Mouse (Mus musculus) stomach, embryonic 16.5 days (tissue): ENCODE results near the gene Cd44. TPM values are rescaled to one million over a fixed set of nuclear protein-coding genes. Genes with fewer than 3 reads are reported as not detected.
A peak's percentile ranks its signal among the peaks of the same experiment; 100 is the strongest.

Experiments used
- ATAC-seq: fragments of 200-750 bp; cut with Nextera tagmentation; 2 replicates; pipeline ENCODE4 v1.8.0; 2017; ENCODE audit warnings: moderate number of reproducible peaks, moderate TSS enrichment; ENCODE audit not compliant: insufficient read depth, low FRiP score
- H3K27ac ChIP-seq: fragments of 300-500 bp; sonication (generic); 2 replicates; pipeline ENCODE4 v1.5.1; 2014; ENCODE audit warnings: low read length
- H3K27me3 ChIP-seq: fragments of 300-500 bp; sonication (generic); 2 replicates; pipeline ENCODE4 v1.6.1; 2014; ENCODE audit warnings: low read length, control low read depth, mixed read lengths; ENCODE audit not compliant: control insufficient read depth, insufficient read depth
- H3K36me3 ChIP-seq: fragments of 300-500 bp; sonication (generic); 2 replicates; pipeline ENCODE4 v1.6.1; 2014; ENCODE audit warnings: low read length; ENCODE audit not compliant: control insufficient read depth, insufficient read depth
- H3K4me1 ChIP-seq: fragments of 300-500 bp; sonication (generic); 2 replicates; pipeline ENCODE4 v1.6.1; 2014; ENCODE audit warnings: low read length, control low read depth, mixed read lengths; ENCODE audit not compliant: control insufficient read depth, insufficient read depth
- H3K4me2 ChIP-seq: fragments of 300-500 bp; sonication (generic); 2 replicates; pipeline ENCODE4 v1.6.1; 2014; ENCODE audit warnings: low read depth, low read length, mixed read lengths
- H3K4me3 ChIP-seq: fragments of 300-500 bp; sonication (generic); replicated peaks from 2 replicates; pipeline ENCODE4 v1.5.1; 2014; ENCODE audit warnings: mild to moderate bottlenecking, low read length
- H3K9ac ChIP-seq: fragments of 300-500 bp; sonication (generic); 2 replicates; pipeline ENCODE4 v1.6.1; 2014; ENCODE audit warnings: low read length
- H3K9me3 ChIP-seq: fragments of 300-500 bp; sonication (generic); replicated peaks from 2 replicates; pipeline ENCODE4 v1.6.1; 2016; ENCODE audit warnings: low read length, control low read depth; ENCODE audit not compliant: control insufficient read depth
- WGBS: fragments of 180-500 bp; shearing (Covaris S2); extraction: QIAGEN DNeasy Blood & Tissue Kit; methylation state at CpG from one replicate; pipeline ENCODE4 v1.1.7; 2014; 5-methylcytosine and 5-hydroxymethylcytosine counted together
- polyA plus RNA-seq: library from polyadenylated mRNA; unstranded; fragments of >200 nt; fragmentation: Nextera tagmentation; extraction: Ambion mirVana; gene quantifications from 2 replicates; pipeline ENCODE4 v1.2.1, GENCODE M21; 2015

The Cd44 gene
- polyA plus RNA-seq, 1 experiment from 2014 or later = 26.5 TPM

- 42% methylated on average over 8 of the region's 8 CpGs for WGBS
- Histone ChIP-seq H3K4me1 (no peaks in the 10 kb centered on the region), H3K27ac (no peak overlapping the region), H3K9ac (no peak overlapping the region), H3K4me2 (no peak overlapping the region), H3K4me3 (no peak overlapping the region), H3K36me3 (no peaks in the 10 kb centered on the region), H3K9me3 (no peaks in the 10 kb centered on the region), H3K27me3 (no peaks in the 10 kb centered on the region)
- ATAC-seq = peak; percentile 27; the same call in 1 of the 2 replicates
Observed at GRCm38 (mm10) chr2:102940813-102941361, 39.4 kb upstream of the Cd44 start.

- no peaks in the 10 kb centered on the region for H3K9me3 ChIP-seq
- H3K9ac ChIP-seq = no peak overlapping the region
- no peak overlapping the region for H3K4me3 ChIP-seq
- H3K27ac ChIP-seq = no peak overlapping the region
- WGBS = 69% methylated on average over 8 of the region's 8 CpGs
- no peaks in the 10 kb centered on the region for H3K27me3 ChIP-seq
- H3K36me3 ChIP-seq = no peaks in the 10 kb centered on the region
- no peak for ATAC-seq
- no peaks in the 10 kb centered on the region for H3K4me1 ChIP-seq
- H3K4me2 ChIP-seq = no peak overlapping the region
Observed at GRCm38 (mm10) chr2:102940158-102940557, 38.7 kb upstream of the Cd44 start.

GRCm38 (mm10) chr2:102936886-102937285 is 35.4 kb upstream of the Cd44 start:
- Histone ChIP-seq H3K9me3 (no peaks in the 10 kb centered on the region), H3K4me3 (no peak overlapping the region), H3K4me1 (no peaks in the 10 kb centered on the region), H3K9ac (no peak overlapping the region), H3K4me2 (no peak overlapping the region), H3K27me3 (no peaks in the 10 kb centered on the region), H3K36me3 (no peaks in the 10 kb centered on the region), H3K27ac (no peak overlapping the region)
- WGBS = 55% methylated on average over 3 of the region's 3 CpGs
- ATAC-seq = peak; percentile 42; the same call in 1 of the 2 replicates

GRCm38 (mm10) chr2:102934834-102935233 is 33.4 kb upstream of the Cd44 start:
- Histone ChIP-seq H3K27me3 (no peaks in the 10 kb centered on the region), H3K4me3 (no peak overlapping the region), H3K36me3 (no peaks in the 10 kb centered on the region), H3K4me1 (no peaks in the 10 kb centered on the region), H3K27ac (no peak overlapping the region), H3K4me2 (no peak overlapping the region), H3K9ac (no peak overlapping the region), H3K9me3 (no peaks in the 10 kb centered on the region)
- WGBS = 79% methylated on average over 3 of the region's 3 CpGs
- ATAC-seq = no peak

GRCm38 (mm10) chr2:102933787-102934186 is 32.3 kb upstream of the Cd44 start:
- no peak overlapping the region for H3K4me3 ChIP-seq
- ATAC-seq = no peak
- H3K9me3 ChIP-seq = no peaks in the 10 kb centered on the region
- no peak overlapping the region for H3K9ac ChIP-seq
- no peak overlapping the region for H3K4me2 ChIP-seq
- H3K36me3 ChIP-seq = no peaks in the 10 kb centered on the region
- no peak overlapping the region for H3K27ac ChIP-seq
- no peaks in the 10 kb centered on the region for H3K27me3 ChIP-seq
- no peaks in the 10 kb centered on the region for H3K4me1 ChIP-seq

- H3K9me3 ChIP-seq = no peaks in the 10 kb centered on the region
- H3K27me3 ChIP-seq = no peaks in the 10 kb centered on the region
- no peak overlapping the region for H3K9ac ChIP-seq
- 58% methylated on average over 4 of the region's 4 CpGs for WGBS
- H3K4me3 ChIP-seq = no peak overlapping the region
- no peaks in the 10 kb centered on the region for H3K36me3 ChIP-seq
- H3K4me1 ChIP-seq = no peaks in the 10 kb centered on the region
- ATAC-seq = no peak
- no peak overlapping the region for H3K4me2 ChIP-seq
- no peak overlapping the region for H3K27ac ChIP-seq
Observed at GRCm38 (mm10) chr2:102933142-102933541, 31.7 kb upstream of the Cd44 start.

GRCm38 (mm10) chr2:102932667-102933066 is 31.2 kb upstream of the Cd44 start:
- WGBS = 34% methylated on average over 1 of the region's 1 CpGs
- no peak for ATAC-seq
- Histone ChIP-seq H3K9me3 (no peaks in the 10 kb centered on the region), H3K4me2 (no peak overlapping the region), H3K4me1 (no peaks in the 10 kb centered on the region), H3K36me3 (no peaks in the 10 kb centered on the region), H3K4me3 (no peak overlapping the region), H3K27me3 (no peaks in the 10 kb centered on the region), H3K9ac (no peak overlapping the region), H3K27ac (no peak overlapping the region)

- H3K27me3 ChIP-seq = no peaks in the 10 kb centered on the region
- H3K4me2 ChIP-seq = no peak overlapping the region
- no peaks in the 10 kb centered on the region for H3K4me1 ChIP-seq
- ATAC-seq = no peak
- no peak overlapping the region for H3K27ac ChIP-seq
- H3K4me3 ChIP-seq = no peak overlapping the region
- H3K9ac ChIP-seq = no peak overlapping the region
- H3K9me3 ChIP-seq = no peaks in the 10 kb centered on the region; the same call in 1 of the 2 replicates
- H3K36me3 ChIP-seq = no peaks in the 10 kb centered on the region
Observed at GRCm38 (mm10) chr2:102928211-102928610, 26.7 kb upstream of the Cd44 start.

- Histone ChIP-seq H3K9me3 (no peaks in the 10 kb centered on the region; the same call in 1 of the 2 replicates), H3K9ac (no peak overlapping the region), H3K4me1 (no peaks in the 10 kb centered on the region), H3K27ac (no peak overlapping the region), H3K4me3 (no peak overlapping the region), H3K27me3 (no peaks in the 10 kb centered on the region), H3K4me2 (no peak overlapping the region), H3K36me3 (no peaks in the 10 kb centered on the region)
- WGBS = 46% methylated on average over 1 of the region's 1 CpGs
- ATAC-seq = no peak
Observed at GRCm38 (mm10) chr2:102924480-102924879, 23.0 kb upstream of the Cd44 start.

- no peak for ATAC-seq
- H3K4me1 ChIP-seq = no peaks in the 10 kb centered on the region
- H3K27me3 ChIP-seq = no peaks in the 10 kb centered on the region
- H3K4me2 ChIP-seq = no peak overlapping the region
- 64% methylated on average over 3 of the region's 3 CpGs for WGBS
- H3K27ac ChIP-seq = no peak overlapping the region
- no peaks in the 10 kb centered on the region for H3K36me3 ChIP-seq
- no peaks in the 10 kb centered on the region; the same call in 1 of the 2 replicates for H3K9me3 ChIP-seq
- no peak overlapping the region for H3K9ac ChIP-seq
- no peak overlapping the region for H3K4me3 ChIP-seq
Observed at GRCm38 (mm10) chr2:102923682-102924081, 22.2 kb upstream of the Cd44 start.
